ENCODE assay signal across 24 mouse cellular contexts in genomic region chr11:74907850-74908249, GRCm38 (mm10). TPM values are rescaled to one million over a fixed set of nuclear protein-coding genes. Genes with fewer than 3 reads are reported as not detected.
DNase-seq lines count a peak whose midpoint lies in the region; ATAC-seq and TF ChIP-seq lines count a peak whose summit lies in the region.
"Had no signal": no experiment of that assay in that cellular context is flagged by ENCODE, and none has a peak within 500 bp of the region (broad histone marks: within the 10 kb centered on the region; RNA-seq: fewer than 3 reads in every experiment).

No protein-coding gene starts in this region.

- TF ChIP-seq CTCF in midbrain, postnatal 0 days (IDR thresholded peaks at IDR 0.05): no peak
- TF ChIP-seq CTCF in CH12.LX (conservative IDR thresholded peaks at IDR 0.05 in 1 of 2, IDR thresholded peaks at IDR 0.05 in 1 of 2; ENCODE audit: low read depth in 2 of 2, low read length in 2 of 2): no peak
- TF ChIP-seq CTCF in MEL (IDR thresholded peaks at IDR 0.05 in 2 of 3, conservative IDR thresholded peaks at IDR 0.05 in 1 of 3; ENCODE audit: control insufficient read depth in 1 of 3, insufficient read depth in 1 of 3, low read depth in 2 of 3, low read length in 3 of 3, poor library complexity in 1 of 3, severe bottlenecking in 1 of 3): no peak
- no peak for TF ChIP-seq CTCF in lung, postnatal 0 days (IDR thresholded peaks at IDR 0.05)

- ATAC-seq in midbrain, embryonic 11.5 days (ENCODE audit: low FRiP score): no peak
- ATAC-seq in midbrain, postnatal 0 days (ENCODE audit: low FRiP score): no peak
- no peak for ATAC-seq in forebrain, embryonic 15.5 days (replicated peaks)
- ATAC-seq in lung, postnatal 0 days: no peak
- no peak for ATAC-seq in frontal cortex, adult (ENCODE audit: low TSS enrichment)
- ATAC-seq: activated CD4-positive, CD25-positive, alpha-beta regulatory T cell, adult 4 months; CD4-positive, CD25-positive, alpha-beta regulatory T cell, adult 4 months; Patski had no signal

- H3K4me3 ChIP-seq in midbrain, embryonic 11.5 days (ENCODE audit: low read depth, low read length): no peak overlapping the region
- no peak overlapping the region for H3K4me3 ChIP-seq in midbrain, postnatal 0 days (ENCODE audit: low read depth, low read length)
- H3K4me3 ChIP-seq in CH12.LX (replicated peaks in 1 of 3; ENCODE audit: low read depth in 2 of 3, low read length in 2 of 3, poor library complexity in 1 of 3): no peak overlapping the region
- H3K4me3 ChIP-seq in MEL (ENCODE audit: control insufficient read depth in 1 of 2, insufficient read depth in 1 of 2, low read depth in 2 of 2, low read length in 2 of 2): no peak overlapping the region
- H3K4me3 ChIP-seq in forebrain, embryonic 15.5 days: no peak overlapping the region
- H3K4me3 ChIP-seq in lung, postnatal 0 days (ENCODE audit: low read depth, low read length): no peak overlapping the region

- H3K36me3 ChIP-seq in midbrain, embryonic 11.5 days (ENCODE audit: control insufficient read depth, insufficient read depth, low read length): peaks cover 38% of the 10 kb centered on the region; the same call in 1 of the 2 replicates
- peaks cover 64% of the 10 kb centered on the region for H3K36me3 ChIP-seq in midbrain, postnatal 0 days (ENCODE audit: insufficient read depth, low read length)
- H3K36me3 ChIP-seq in CH12.LX (replicated peaks in 1 of 2; ENCODE audit: control insufficient read depth in 1 of 2, insufficient read depth in 1 of 2, low read length in 1 of 2) (peaks cover 74 to 86% of the 10 kb centered on the region in 2 experiments), MEL (ENCODE audit: control insufficient read depth in 1 of 2, insufficient read depth in 2 of 2, low read length in 2 of 2) (peaks cover 25 to 51% of the 10 kb centered on the region in 2 experiments)
- H3K36me3 ChIP-seq in forebrain, embryonic 15.5 days: peaks cover 79% of the 10 kb centered on the region
- peaks cover 31% of the 10 kb centered on the region for H3K36me3 ChIP-seq in lung, postnatal 0 days (ENCODE audit: insufficient read depth, low read length)

- DNase-seq in midbrain, embryonic 11.5 days (ENCODE audit: low spot score, missing footprints): peak; percentile 69
- no peak for DNase-seq in midbrain, postnatal 0 days (ENCODE audit: low spot score)
- peak; percentile 18 for DNase-seq in CD4-positive helper T cell, adult 2 months (ENCODE audit: low read depth, low spot score)
- DNase-seq in CH12.LX (ENCODE audit: extremely low read depth) (peak; percentile 54), MEL (ENCODE audit: low read depth, low spot score) (no peak)
- no peak for DNase-seq in lung, postnatal 0 days (ENCODE audit: low spot score)
- DNase-seq: adrenal gland, adult 2 months; adrenal gland, adult 8-10 months; adrenal gland, postnatal 10 days; adrenal gland, postnatal 14 days; adrenal gland, postnatal 25 days; adrenal gland, postnatal 36 days; B cell, adult 2 months; cerebellum, adult 11 months; cerebellum, adult 11-12 months; cerebellum, adult 18-20 months; cerebellum, adult 2 months; cerebellum, adult 8-10 months had no signal

- TF ChIP-seq RAD21 in CH12.LX (IDR thresholded peaks at IDR 0.05; ENCODE audit: low read depth, low read length) (no peak), MEL (IDR thresholded peaks at IDR 0.05; ENCODE audit: low read depth, low read length) (no peak)

- no peak overlapping the region for H3K4me2 ChIP-seq in midbrain, embryonic 11.5 days
- H3K4me2 ChIP-seq in midbrain, postnatal 0 days (ENCODE audit: low read depth, low read length, poor library complexity, severe bottlenecking): no peak overlapping the region
- H3K4me2 ChIP-seq in CH12.LX (ENCODE audit: insufficient read depth, low read depth, poor library complexity, severe bottlenecking): no peak overlapping the region
- no peak overlapping the region for H3K4me2 ChIP-seq in forebrain, embryonic 15.5 days (replicated peaks)
- H3K4me2 ChIP-seq in lung, postnatal 0 days (replicated peaks; ENCODE audit: low read depth, low read length): no peak overlapping the region

- TF ChIP-seq EP300 in CH12.LX (IDR thresholded peaks at IDR 0.05; ENCODE audit: low read length) (peak; percentile 83), MEL (IDR thresholded peaks at IDR 0.05; ENCODE audit: low read depth in 1 of 2, low read length in 2 of 2) (no peak)
- no peak for TF ChIP-seq EP300 in lung, postnatal 0 days (IDR thresholded peaks at IDR 0.05)

- in situ Hi-C loops in CH12.LX (cut with MboI; ENCODE audit: low pct_ligation_motif_present, low pct_unique_long_range_greater_than_20kb, low sequenced_read_pairs): no loop called here

- H3K27ac ChIP-seq in midbrain, embryonic 11.5 days (ENCODE audit: low read depth, low read length): no peak overlapping the region
- no peak overlapping the region for H3K27ac ChIP-seq in midbrain, postnatal 0 days (ENCODE audit: low read depth, low read length)
- H3K27ac ChIP-seq in CH12.LX (ENCODE audit: insufficient read depth, low read depth) (no peak overlapping the region), MEL (ENCODE audit: control insufficient read depth, low read depth, low read length) (no peak overlapping the region)
- H3K27ac ChIP-seq in forebrain, embryonic 15.5 days (replicated peaks): no peak overlapping the region
- no peak overlapping the region for H3K27ac ChIP-seq in lung, postnatal 0 days (ENCODE audit: low read length)

- H3K27me3 ChIP-seq in midbrain, embryonic 11.5 days (ENCODE audit: control insufficient read depth, insufficient read depth, low read length): no peaks in the 10 kb centered on the region
- no peaks in the 10 kb centered on the region for H3K27me3 ChIP-seq in midbrain, postnatal 0 days (ENCODE audit: insufficient read depth, low read length)
- H3K27me3 ChIP-seq in CH12.LX (replicated peaks) (no peaks in the 10 kb centered on the region), MEL (ENCODE audit: control insufficient read depth in 1 of 2, insufficient read depth in 2 of 2, low read length in 2 of 2) (no peaks in the 10 kb centered on the region)
- no peaks in the 10 kb centered on the region for H3K27me3 ChIP-seq in forebrain, embryonic 15.5 days
- H3K27me3 ChIP-seq in lung, postnatal 0 days (replicated peaks; ENCODE audit: insufficient read depth, low read length): no peaks in the 10 kb centered on the region
- H3K27me3 ChIP-seq: Patski had no signal

- dilution Hi-C loops in CH12.LX (cut with MboI; ENCODE audit: extremely low pct_ligation_motif_present, extremely low pct_unique_long_range_greater_than_20kb, low sequenced_read_pairs): no loop called here

- no peaks in the 10 kb centered on the region for H3K4me1 ChIP-seq in midbrain, embryonic 11.5 days (ENCODE audit: control insufficient read depth, insufficient read depth, low read length)
- no peaks in the 10 kb centered on the region for H3K4me1 ChIP-seq in midbrain, postnatal 0 days (ENCODE audit: insufficient read depth, low read length)
- H3K4me1 ChIP-seq in CH12.LX (ENCODE audit: control insufficient read depth in 1 of 2, insufficient read depth in 2 of 2) (peaks cover 7 to 52% of the 10 kb centered on the region in 2 experiments; a peak in 3 of 4 replicates), MEL (ENCODE audit: control insufficient read depth in 1 of 2, insufficient read depth in 2 of 2, low read length in 2 of 2) (peaks cover 0 to 3% of the 10 kb centered on the region in 2 experiments; a peak in 2 of 4 replicates)
- no peaks in the 10 kb centered on the region for H3K4me1 ChIP-seq in forebrain, embryonic 15.5 days
- H3K4me1 ChIP-seq in lung, postnatal 0 days (ENCODE audit: insufficient read depth, low read depth, low read length): no peaks in the 10 kb centered on the region

- WGBS in midbrain, embryonic 11.5 days: 94% methylated on average over 6 of the region's 6 CpGs
- 96% methylated on average over 6 of the region's 6 CpGs for WGBS in midbrain, postnatal 0 days
- 95% methylated on average over 6 of the region's 6 CpGs for WGBS in forebrain, embryonic 15.5 days
- WGBS in lung, postnatal 0 days: 92% methylated on average over 6 of the region's 6 CpGs

- no peaks in the 10 kb centered on the region for H3K9me3 ChIP-seq in midbrain, embryonic 11.5 days (ENCODE audit: control insufficient read depth, low read length)
- no peaks in the 10 kb centered on the region for H3K9me3 ChIP-seq in midbrain, postnatal 0 days (ENCODE audit: low read length)
- no peaks in the 10 kb centered on the region for H3K9me3 ChIP-seq in CH12.LX (replicated peaks; ENCODE audit: low read length)
- H3K9me3 ChIP-seq in MEL (replicated peaks; ENCODE audit: insufficient read depth, low read length): no peaks in the 10 kb centered on the region
- H3K9me3 ChIP-seq in forebrain, embryonic 15.5 days: no peaks in the 10 kb centered on the region
- H3K9me3 ChIP-seq in lung, postnatal 0 days (ENCODE audit: low read length): no peaks in the 10 kb centered on the region
- H3K9me3 ChIP-seq: G1E had no signal

- no peak overlapping the region for H3K9ac ChIP-seq in midbrain, embryonic 11.5 days (ENCODE audit: low read length)
- H3K9ac ChIP-seq in midbrain, postnatal 0 days (replicated peaks; ENCODE audit: low read length, poor library complexity, severe bottlenecking): no peak overlapping the region
- H3K9ac ChIP-seq in CH12.LX (ENCODE audit: insufficient read depth, low read depth) (no peak overlapping the region), MEL (ENCODE audit: control insufficient read depth, low read depth, low read length, poor library complexity, severe bottlenecking) (no peak overlapping the region)
- H3K9ac ChIP-seq in forebrain, embryonic 15.5 days (replicated peaks): no peak overlapping the region
- H3K9ac ChIP-seq in lung, postnatal 0 days (replicated peaks; ENCODE audit: low read depth): no peak overlapping the region

- peak; percentile 39; the same call in 1 of the 2 replicates for TF ChIP-seq POLR2A in CH12.LX (IDR thresholded peaks at IDR 0.05; ENCODE audit: low read depth, low read length)
- no peak; a peak in 1 of 4 replicates for TF ChIP-seq POLR2A in MEL (IDR thresholded peaks at IDR 0.05; ENCODE audit: control insufficient read depth in 1 of 2, insufficient read depth in 1 of 2, low read depth in 1 of 2, low read length in 2 of 2, poor library complexity in 1 of 2)

- peaks cover 18% of the 10 kb centered on the region for H3K79me2 ChIP-seq in CH12.LX (replicated peaks; ENCODE audit: control insufficient read depth, extremely low read depth, insufficient read depth, poor library complexity, severe bottlenecking)
- H3K79me2 ChIP-seq in MEL (ENCODE audit: control insufficient read depth, insufficient read depth, low read length, poor library complexity): peaks cover 5% of the 10 kb centered on the region; the same call in 1 of the 2 replicates

RNA-seq across cellular contexts. Expression of gene Tsr1, which starts 10.0 kb away (rescaled TPM):
- 48.9 and 51.3 TPM in 2 replicates for polyA plus RNA-seq in midbrain, embryonic 11.5 days (2014; fragmentation: Nextera tagmentation; extraction: Ambion mirVana)
- total RNA-seq in midbrain, postnatal 0 days (2014; rRNA removed): 23.6 and 28.6 TPM in 2 replicates
- polyA plus RNA-seq in midbrain, postnatal 0 days (2015; fragmentation: Nextera tagmentation; extraction: Ambion mirVana): 21.2 and 22.9 TPM in 2 replicates
- total RNA-seq in CH12.LX (2012; rRNA removed) (85.2 and 127 TPM in 2 replicates), CH12.LX (2014; rRNA removed) (101 and 105 TPM in 2 replicates), MEL (2012; rRNA removed) (165 and 178 TPM in 2 replicates)
- polyA plus RNA-seq in CH12.LX (2012; ENCODE audit: insufficient read length, low read depth) (149 and 162 TPM in 2 replicates), MEL (2012; ENCODE audit: insufficient read depth in 1 of 2, insufficient read length in 2 of 2, low read depth in 1 of 2, low replicate concordance in 2 of 2, missing spikeins in 1 of 2) (100 to 1,000 TPM; 123 to 129 TPM)
- 34.4 and 34.5 TPM in 2 replicates for polyA plus RNA-seq in forebrain, embryonic 15.5 days (2015; fragmentation: Nextera tagmentation; extraction: Ambion mirVana)
- polyA plus RNA-seq in lung, postnatal 0 days (2015; fragmentation: Nextera tagmentation; extraction: Ambion mirVana): 11.4 and 12.7 TPM in 2 replicates

RNA-seq across cellular contexts. Expression of gene Sgsm2, which starts 11.0 kb away (rescaled TPM):
- polyA plus RNA-seq in midbrain, embryonic 11.5 days (2014; fragmentation: Nextera tagmentation; extraction: Ambion mirVana): 5.8 and 6.8 TPM in 2 replicates
- total RNA-seq in midbrain, postnatal 0 days (2014; rRNA removed): 49.1 and 62.8 TPM in 2 replicates
- polyA plus RNA-seq in midbrain, postnatal 0 days (2015; fragmentation: Nextera tagmentation; extraction: Ambion mirVana): 28.1 and 28.8 TPM in 2 replicates
- total RNA-seq in CH12.LX (2012; rRNA removed) (2.4 and 3.8 TPM in 2 replicates), CH12.LX (2014; rRNA removed) (0.75 and 0.93 TPM in 2 replicates), MEL (2012; rRNA removed) (7.2 and 8.0 TPM in 2 replicates)
- polyA plus RNA-seq in CH12.LX (2012; ENCODE audit: insufficient read length, low read depth) (3.1 and 3.8 TPM in 2 replicates), MEL (2012; ENCODE audit: insufficient read depth in 1 of 2, insufficient read length in 2 of 2, low read depth in 1 of 2, low replicate concordance in 2 of 2, missing spikeins in 1 of 2) (10 to 100 TPM in 1 of 2 experiments, not detected in 1; 15.1 TPM)
- polyA plus RNA-seq in forebrain, embryonic 15.5 days (2015; fragmentation: Nextera tagmentation; extraction: Ambion mirVana): 14.3 and 14.6 TPM in 2 replicates
- 2.5 and 2.6 TPM in 2 replicates for polyA plus RNA-seq in lung, postnatal 0 days (2015; fragmentation: Nextera tagmentation; extraction: Ambion mirVana)

RNA-seq across cellular contexts. Expression of gene Smg6, which starts 17.8 kb away (rescaled TPM):
- 16.0 and 17.9 TPM in 2 replicates for polyA plus RNA-seq in midbrain, embryonic 11.5 days (2014; fragmentation: Nextera tagmentation; extraction: Ambion mirVana)
- total RNA-seq in midbrain, postnatal 0 days (2014; rRNA removed): 26.6 and 27.7 TPM in 2 replicates
- polyA plus RNA-seq in midbrain, postnatal 0 days (2015; fragmentation: Nextera tagmentation; extraction: Ambion mirVana): 10.0 and 11.9 TPM in 2 replicates
- total RNA-seq in CH12.LX (2012; rRNA removed): 12.0 and 12.1 TPM in 2 replicates
- total RNA-seq in CH12.LX (2014; rRNA removed): 8.0 and 9.0 TPM in 2 replicates
- polyA plus RNA-seq in CH12.LX (2012; ENCODE audit: insufficient read length, low read depth): 14.8 and 18.5 TPM in 2 replicates
- 11.6 and 13.6 TPM in 2 replicates for total RNA-seq in MEL (2012; rRNA removed)
- 10 to 100 TPM in 1 of 2 experiments, not detected in 1; 19.0 TPM for polyA plus RNA-seq in MEL (2012; ENCODE audit: insufficient read depth in 1 of 2, insufficient read length in 2 of 2, low read depth in 1 of 2, low replicate concordance in 2 of 2, missing spikeins in 1 of 2)
- 18.4 and 19.0 TPM in 2 replicates for polyA plus RNA-seq in forebrain, embryonic 15.5 days (2015; fragmentation: Nextera tagmentation; extraction: Ambion mirVana)
- polyA plus RNA-seq in lung, postnatal 0 days (2015; fragmentation: Nextera tagmentation; extraction: Ambion mirVana): 9.9 and 11.0 TPM in 2 replicates

RNA-seq across cellular contexts. Expression of gene Srr, which starts 17.9 kb away (rescaled TPM):
- polyA plus RNA-seq in midbrain, embryonic 11.5 days (2014; fragmentation: Nextera tagmentation; extraction: Ambion mirVana): 25.9 and 29.7 TPM in 2 replicates
- 40.5 and 43.1 TPM in 2 replicates for total RNA-seq in midbrain, postnatal 0 days (2014; rRNA removed)
- polyA plus RNA-seq in midbrain, postnatal 0 days (2015; fragmentation: Nextera tagmentation; extraction: Ambion mirVana): 35.6 and 37.6 TPM in 2 replicates
- total RNA-seq in CH12.LX (2012; rRNA removed): 4.0 and 5.9 TPM in 2 replicates
- total RNA-seq in CH12.LX (2014; rRNA removed): 5.7 and 6.7 TPM in 2 replicates
- 5.7 and 7.6 TPM in 2 replicates for polyA plus RNA-seq in CH12.LX (2012; ENCODE audit: insufficient read length, low read depth)
- total RNA-seq in MEL (2012; rRNA removed): 4.1 and 5.2 TPM in 2 replicates
- 1 to 10 TPM in 1 of 2 experiments, not detected in 1; 6.8 TPM for polyA plus RNA-seq in MEL (2012; ENCODE audit: insufficient read depth in 1 of 2, insufficient read length in 2 of 2, low read depth in 1 of 2, low replicate concordance in 2 of 2, missing spikeins in 1 of 2)
- polyA plus RNA-seq in forebrain, embryonic 15.5 days (2015; fragmentation: Nextera tagmentation; extraction: Ambion mirVana): 41.6 and 45.1 TPM in 2 replicates
- polyA plus RNA-seq in lung, postnatal 0 days (2015; fragmentation: Nextera tagmentation; extraction: Ambion mirVana): 11.9 and 12.9 TPM in 2 replicates

Comparison
In these comparisons a context has a peak if more than half of its experiments do, and no peak if none do; other contexts are left out.
1. DNase-seq: peak in midbrain, embryonic 11.5 days (single experiment), CD4-positive helper T cell, adult 2 months (single experiment) and CH12.LX (single experiment); none in midbrain, postnatal 0 days (single experiment), MEL (single experiment) and lung, postnatal 0 days (single experiment).